Mouse (Mus musculus) brain, adult 2 months (tissue): ENCODE results near the gene Lrrc8a.
A peak's percentile ranks its signal among the peaks of the same experiment; 100 is the strongest.

Experiments used
- DNase-seq: peaks from one replicate; pipeline ENCODE4 v3.0.0; 2011; ENCODE audit warnings: low read depth, low spot score

The Lrrc8a gene

GRCm38 (mm10) chr2:30238906-30239465 is 1.5 kb downstream of the Lrrc8a start:
- DNase-seq: no peak

DNA sequence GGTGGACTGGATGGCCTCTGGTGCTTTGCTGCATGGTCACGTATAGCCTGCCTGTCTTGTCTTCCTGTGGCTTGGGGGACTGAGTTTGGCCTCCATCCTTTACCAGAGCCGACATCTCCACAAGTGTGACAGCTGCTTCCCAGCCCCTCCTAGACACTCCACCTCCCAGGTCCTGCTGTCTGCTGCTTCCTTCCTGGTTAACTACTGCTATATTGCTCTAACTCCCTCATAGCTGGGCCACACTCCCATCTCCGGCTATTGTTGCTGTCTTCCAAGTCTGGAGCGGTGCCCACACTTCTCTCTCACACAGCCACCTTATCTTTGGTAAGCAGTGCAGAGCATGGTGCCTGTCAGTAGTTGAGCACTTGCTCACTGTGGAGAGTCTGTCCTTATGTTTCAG is 2.3 kb downstream of the Lrrc8a start:
- no peak for DNase-seq

DNA sequence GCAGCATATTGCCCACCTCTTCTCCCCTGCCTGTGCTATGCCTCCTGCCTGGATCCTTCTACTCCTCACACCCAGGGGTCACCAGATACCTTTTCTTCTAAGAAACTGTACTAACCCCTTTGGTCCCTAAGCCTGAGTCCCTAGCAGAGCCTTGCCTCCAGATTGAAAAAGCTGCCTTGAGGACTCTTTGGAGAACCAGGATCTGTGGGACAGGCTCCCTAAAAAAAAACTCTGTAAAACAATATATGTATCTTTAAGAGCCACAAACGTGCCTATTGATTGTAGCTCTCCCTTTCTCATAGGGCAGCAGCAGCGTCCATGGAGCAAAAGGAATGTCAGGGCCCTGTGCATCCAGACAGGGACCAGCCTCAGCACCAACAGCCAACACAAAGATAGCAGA is 2.8 kb downstream of the Lrrc8a start, which contains the start of gene Gm28035:
Gene Gm28035 (plus strand): TSS at position 301 of the 400 bp plus-strand sequence.
- DNase-seq: no peak

- DNase-seq: peak; percentile 85
Measured at GRCm38 (mm10) chr2:30242509-30242908, 5.0 kb downstream of the Lrrc8a start.

GRCm38 (mm10) chr2:30243391-30243790 is 5.9 kb downstream of the Lrrc8a start:
- no peak for DNase-seq

DNA sequence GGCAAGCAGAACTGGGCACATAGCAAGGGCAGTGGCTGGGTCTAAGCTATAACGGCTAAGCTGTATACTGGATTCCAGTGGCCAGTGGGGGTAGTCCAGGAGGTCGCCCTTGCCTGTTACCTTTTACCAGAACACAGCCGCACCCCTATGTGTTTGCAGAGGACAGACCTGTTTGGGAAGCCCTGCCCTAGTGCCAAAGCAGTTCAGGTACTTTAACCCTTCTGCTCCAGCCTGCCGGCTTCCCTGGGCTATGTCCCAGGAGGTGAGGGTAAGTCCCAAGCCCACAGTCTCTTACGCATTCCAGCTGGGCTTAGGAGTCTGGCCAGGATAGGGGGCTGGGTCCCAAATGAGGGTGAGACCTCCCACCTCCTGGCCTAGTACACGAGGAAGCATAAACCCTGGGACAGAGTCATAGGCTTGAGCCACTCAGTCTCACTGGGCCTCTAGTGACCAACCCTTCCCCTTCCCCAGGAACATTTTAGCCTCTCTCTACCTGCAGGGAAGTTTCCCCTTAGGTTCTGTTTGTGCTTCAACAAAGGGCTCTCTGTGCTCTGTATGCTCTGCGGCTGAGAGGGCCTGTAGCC is 7.2 kb downstream of the Lrrc8a start:
- DNase-seq: no peak

- DNase-seq: no peak
Measured at GRCm38 (mm10) chr2:30247036-30247435, 9.5 kb downstream of the Lrrc8a start.

DNA sequence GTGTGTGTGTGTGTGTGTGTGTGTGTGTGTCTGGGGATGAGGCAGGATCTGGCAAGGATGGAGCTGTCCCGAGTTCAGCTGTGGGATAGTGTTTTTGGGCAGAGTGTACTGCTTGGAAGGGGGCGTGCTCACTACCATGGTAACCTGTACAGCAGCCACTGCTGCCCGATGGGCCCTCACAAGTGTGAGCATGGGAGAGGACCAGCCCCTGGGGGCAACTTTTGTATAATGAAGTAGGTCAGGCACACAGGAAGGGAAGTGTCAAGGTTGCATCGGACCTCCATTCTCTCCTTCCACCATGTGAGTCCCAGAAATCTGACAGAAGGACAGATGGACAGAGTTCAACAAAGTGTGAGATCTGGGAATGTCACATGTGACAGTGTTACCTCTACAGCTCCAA is 10.2 kb downstream of the Lrrc8a start:
- no peak for DNase-seq

DNA sequence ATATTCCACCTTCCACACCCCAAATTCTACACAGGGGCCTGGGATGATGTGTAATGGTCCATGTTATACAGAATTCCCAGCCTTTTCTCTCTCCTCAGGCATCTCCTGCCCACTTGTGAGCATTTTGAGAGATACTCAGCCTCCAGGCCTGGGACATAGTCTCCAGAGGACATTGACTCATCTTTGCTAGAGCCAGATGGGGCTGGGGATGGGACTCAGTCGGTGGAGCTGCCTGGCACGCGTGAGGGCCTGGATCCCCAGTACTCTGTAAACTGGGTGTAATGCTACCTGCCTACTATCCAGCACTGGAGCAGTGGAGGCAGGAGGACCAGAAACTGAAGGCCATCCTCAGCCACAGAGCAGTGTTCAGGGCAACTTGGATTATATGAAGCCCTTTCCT is 11.7 kb downstream of the Lrrc8a start:
- peak; percentile 60 for DNase-seq

DNA sequence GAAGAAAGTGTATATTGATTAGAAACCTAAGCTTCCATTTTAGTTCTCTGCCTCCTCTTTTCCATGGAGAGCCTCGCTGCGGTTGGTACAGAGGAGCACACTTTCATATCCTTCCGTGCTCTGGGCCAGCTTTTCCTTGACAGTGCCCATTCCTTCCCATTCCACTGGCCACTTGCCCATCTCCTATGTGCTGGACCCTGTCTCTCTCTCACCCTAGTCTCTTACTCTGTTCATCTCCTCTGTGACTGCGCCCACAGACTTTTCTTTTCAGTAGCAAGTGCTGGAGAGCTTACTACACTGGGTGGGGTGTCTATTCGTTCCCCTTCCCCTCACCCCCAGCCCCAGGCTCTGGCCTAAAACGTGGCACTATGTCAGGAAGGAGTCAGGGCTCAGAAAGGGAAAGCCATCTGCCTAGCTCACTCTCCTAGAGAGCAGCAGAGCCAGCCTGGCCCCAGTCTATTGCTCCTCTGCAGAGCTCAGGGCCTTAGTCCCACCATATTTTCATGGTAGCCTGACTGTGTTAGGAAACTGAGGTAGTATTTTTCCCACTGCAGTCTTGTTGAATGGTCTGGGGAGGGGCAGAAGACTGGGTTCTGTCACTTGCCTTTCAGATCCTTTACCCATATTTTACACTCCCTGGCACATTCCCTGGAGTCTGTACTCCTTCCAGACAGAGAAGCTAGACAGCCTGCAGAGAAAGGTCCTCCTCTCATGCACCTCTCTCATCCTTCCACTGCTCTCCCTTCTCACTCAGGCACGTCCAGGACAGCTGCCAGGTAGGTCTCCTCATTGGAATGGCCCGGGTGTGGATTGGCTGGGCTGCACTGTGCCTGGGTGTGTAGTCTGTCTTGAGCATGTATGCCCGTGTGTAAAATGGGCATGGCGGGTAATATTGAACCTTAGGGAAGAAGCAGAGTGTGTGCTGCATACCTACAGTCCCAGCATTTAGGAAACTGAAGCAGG is 12.9 kb downstream of the Lrrc8a start:
- DNase-seq: no peak

DNA sequence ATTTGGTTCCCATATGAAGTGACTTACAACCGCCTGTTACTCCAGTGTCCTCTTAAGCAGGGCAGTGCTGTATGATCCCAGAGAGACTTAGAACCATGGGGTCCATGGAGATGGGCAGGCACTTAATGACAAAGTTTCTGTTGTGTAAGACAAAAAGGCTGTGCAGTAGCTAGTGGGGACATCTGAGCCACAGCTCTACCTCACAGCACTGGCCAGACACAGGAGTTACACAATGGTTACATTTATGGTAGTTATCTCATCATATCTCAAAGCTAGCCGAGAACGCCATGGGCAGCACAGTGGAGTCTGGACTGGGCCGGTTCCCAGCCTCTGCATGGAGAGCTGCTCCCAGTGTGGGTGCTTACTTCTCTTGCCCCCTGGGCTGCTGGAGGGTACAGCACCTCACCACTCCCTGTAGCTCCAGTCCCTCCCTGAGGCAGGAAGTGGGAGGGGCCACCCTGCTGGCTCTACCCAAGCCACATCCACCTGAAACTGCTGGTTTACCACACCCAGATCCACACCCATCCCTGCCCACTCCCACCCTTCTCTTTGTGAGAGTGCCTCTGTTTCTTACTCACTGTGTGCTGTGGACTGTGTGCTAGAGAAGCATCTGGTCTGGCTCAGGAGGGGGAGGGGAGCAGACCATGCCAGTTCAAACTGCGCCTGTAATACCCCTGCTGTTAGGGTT is 14.0 kb downstream of the Lrrc8a start:
- no peak for DNase-seq

DNA sequence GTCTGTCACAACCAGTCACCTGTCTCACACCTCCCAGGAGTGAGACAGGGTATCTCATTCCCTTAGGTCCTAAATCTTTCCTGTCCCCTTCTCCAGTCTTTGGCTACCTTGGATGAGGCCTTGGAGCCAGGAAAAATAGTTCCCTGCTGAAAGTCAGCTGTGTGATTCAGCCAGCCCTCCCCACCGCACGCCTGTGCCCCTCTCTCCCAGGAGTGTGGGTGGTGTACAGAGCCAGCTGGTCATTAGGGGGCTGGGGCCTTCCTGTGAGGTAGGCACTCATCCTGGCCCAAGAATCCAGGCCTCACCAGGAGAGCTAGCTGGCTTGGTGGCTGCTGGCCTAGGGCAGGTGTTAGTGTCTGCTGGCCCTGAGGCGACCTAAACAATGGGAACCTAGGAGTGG is 15.0 kb downstream of the Lrrc8a start:
- DNase-seq: peak; percentile 62

GRCm38 (mm10) chr2:30253809-30254208 is 16.3 kb downstream of the Lrrc8a start:
- no peak for DNase-seq

- DNase-seq: no peak
Measured at GRCm38 (mm10) chr2:30255631-30256395, 18.3 kb downstream of the Lrrc8a start.

GRCm38 (mm10) chr2:30256616-30257350 is 19.3 kb downstream of the Lrrc8a start:
- no peak for DNase-seq

DNA sequence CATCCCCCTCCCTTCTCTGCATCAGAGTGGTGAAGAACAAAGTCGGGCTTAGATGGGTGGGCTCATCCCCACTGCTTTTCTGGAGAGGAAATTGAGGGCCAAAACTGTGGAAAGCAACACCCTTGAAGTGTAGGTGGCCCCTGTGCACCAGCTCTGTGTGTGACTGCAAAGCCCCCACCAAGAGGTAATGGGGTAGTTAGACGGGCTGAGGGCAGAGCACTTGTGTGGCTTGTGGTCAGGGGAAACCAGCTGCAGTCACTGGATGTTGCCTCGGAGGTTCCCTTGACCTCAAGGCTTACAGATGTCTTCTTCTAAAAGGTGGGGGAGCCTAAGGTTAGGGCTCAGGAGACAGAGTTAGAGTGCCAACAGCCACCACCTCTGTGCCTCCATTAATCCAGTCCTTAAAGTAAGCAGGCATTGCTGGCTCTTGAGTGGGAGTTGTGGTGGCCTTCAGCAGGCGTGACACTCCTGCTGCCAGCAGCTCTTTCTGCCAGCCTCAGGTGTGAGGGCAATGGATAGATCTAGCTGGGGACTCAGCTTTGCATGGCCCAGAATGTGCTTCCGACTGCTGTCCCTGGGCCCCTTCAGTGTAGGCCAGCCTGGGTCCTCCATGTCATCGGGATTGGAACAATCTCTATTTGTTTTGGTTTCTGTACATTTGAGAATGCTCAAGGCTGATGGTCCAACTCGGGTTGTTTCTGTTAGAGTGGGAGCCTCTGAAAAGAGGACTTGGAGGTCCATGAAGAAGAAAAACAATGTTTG is 20.4 kb downstream of the Lrrc8a start:
- DNase-seq: no peak

DNA sequence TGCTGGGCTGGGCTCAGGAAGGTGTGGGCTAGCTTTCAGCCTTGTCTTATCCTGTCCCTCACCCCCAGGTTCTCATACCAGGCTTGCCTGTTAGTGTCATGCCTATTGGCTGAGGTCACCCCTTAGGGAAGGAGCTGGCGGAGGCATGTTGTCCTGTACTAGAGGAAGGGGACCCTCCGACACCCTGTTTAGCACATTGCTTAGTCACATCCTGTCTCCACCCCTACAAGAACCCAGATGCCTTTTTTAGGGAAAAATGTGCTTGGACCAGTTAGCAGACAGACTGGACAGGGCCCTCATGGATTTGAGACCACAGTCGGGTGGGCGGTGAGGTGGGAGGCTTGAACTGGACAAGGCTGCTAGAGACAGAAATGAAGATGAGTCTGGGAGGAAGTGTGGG is 21.1 kb downstream of the Lrrc8a start:
- DNase-seq: no peak

DNA sequence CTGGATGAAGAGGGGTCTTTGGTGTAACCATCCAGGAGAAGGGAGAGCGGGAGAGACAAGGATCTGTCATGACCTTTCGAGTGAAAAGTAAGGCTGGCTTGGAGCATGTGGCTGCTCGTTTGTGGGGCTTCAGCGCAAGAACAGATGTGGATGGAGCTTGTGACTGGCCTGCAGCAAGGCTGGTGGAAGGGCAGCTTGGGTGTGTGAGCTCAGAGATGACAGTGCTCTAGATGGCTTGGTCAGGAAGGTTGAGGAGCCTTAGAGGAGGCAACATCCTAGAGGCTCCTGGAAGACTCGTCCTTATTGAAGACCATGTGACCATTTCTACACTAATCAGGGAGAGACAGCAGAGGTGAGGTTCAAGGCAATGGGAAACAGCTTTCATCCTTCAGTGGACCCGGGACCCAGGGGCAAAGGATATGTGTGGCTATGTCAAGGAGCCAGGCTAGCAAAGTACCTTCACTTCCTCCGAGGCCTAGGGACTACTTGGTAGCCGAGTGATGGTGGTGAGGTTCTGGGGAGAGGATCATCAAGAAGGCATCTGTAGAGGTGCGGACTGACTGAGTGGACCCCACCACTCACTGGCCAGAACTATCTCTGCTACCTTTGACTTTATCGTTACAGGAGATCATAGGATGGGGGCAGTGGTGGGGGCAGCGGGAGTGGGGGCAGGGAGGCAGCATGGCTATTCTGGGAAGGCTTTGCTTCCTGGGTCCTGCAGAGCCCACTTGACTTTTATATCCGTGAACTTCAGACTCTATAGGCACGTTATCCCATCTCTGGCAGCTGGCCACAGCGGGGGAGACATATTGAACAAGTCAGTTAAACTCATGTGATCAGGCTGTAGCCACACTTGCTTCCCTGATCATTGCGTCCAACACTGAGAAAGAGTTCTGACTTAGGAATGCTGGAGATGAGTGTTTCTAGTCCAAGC is 21.9 kb downstream of the Lrrc8a start:
- no peak for DNase-seq
